Mouse (Mus musculus): Measurements from ENCODE around the gene Ankrd52. TPM values are rescaled to one million over a fixed set of nuclear protein-coding genes. Genes with fewer than 3 reads are reported as not detected.
"Not testable (repeated sequence)": the region's sequence is repeated elsewhere in the genome, so short reads cannot be mapped to it uniquely, and the experiment has no call there.

The Ankrd52 gene
- total RNA-seq (2021), result 10 to 100 TPM; 54.7 to 69.5 TPM

GRCm38 (mm10) chr10:128376455-128377211 is at the start of gene Ankrd52:
Gene Ankrd52 (plus strand): TSS chr10:128377115.
- peak; percentile 77 to 86 for DNase-seq (ENCODE audit: extremely low spot score in 1 of 2, low spot score in 1 of 2)

DNA sequence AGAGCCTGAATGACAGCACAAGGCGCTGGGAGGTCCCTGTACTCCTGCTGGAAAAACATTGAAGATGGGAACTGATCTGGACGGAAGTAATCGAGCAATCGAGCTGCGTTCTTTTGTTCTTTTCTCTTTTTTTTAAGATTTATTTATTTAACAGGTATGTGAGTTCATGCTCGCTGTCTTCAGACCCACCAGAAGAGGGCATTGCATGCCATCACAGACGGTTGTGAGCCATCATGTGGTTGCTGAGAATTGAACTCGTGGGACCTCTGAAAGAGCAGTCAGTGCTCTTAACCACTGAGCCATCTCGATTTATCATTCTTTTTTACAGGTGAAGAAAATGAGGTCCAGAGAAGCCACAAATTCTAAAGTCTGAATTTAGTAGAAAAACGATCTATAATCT is 49.3 kb upstream of the Ankrd52 start:
- no peak for DNase-seq (ENCODE audit: extremely low spot score in 1 of 2, low spot score in 1 of 2)

- DNase-seq (ENCODE audit: extremely low spot score in 1 of 2, low spot score in 1 of 2), result not testable (repeated sequence)
Observed at GRCm38 (mm10) chr10:128332358-128333249, 44.3 kb upstream of the Ankrd52 start.

GRCm38 (mm10) chr10:128335582-128335981 is 41.3 kb upstream of the Ankrd52 start:
- DNase-seq (ENCODE audit: extremely low spot score in 1 of 2, low spot score in 1 of 2), result peak in 1 of 2 experiments; percentile 82

GRCm38 (mm10) chr10:128336195-128336594 is 40.7 kb upstream of the Ankrd52 start:
- DNase-seq (ENCODE audit: extremely low spot score in 1 of 2, low spot score in 1 of 2), result no peak

DNA sequence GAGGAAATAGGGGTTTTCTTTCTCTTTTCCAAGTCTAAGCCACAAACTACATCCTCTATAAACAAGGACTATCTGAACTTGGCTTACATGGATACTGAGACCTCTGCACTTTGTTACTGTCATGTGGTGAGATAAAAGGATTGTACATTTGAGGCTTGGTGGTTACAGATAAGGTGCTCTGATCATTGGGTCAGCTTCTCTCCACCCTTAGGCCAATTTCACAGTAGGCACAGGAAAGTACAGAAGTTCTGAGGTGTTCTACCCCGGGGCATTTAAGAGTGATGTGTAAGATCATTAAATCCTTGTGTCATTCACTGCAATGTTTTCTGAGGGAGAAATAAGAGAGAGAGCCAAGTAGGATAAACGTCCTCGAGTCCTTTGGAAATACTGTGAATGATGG is 40.3 kb upstream of the Ankrd52 start:
- DNase-seq (ENCODE audit: extremely low spot score in 1 of 2, low spot score in 1 of 2), result no peak

DNA sequence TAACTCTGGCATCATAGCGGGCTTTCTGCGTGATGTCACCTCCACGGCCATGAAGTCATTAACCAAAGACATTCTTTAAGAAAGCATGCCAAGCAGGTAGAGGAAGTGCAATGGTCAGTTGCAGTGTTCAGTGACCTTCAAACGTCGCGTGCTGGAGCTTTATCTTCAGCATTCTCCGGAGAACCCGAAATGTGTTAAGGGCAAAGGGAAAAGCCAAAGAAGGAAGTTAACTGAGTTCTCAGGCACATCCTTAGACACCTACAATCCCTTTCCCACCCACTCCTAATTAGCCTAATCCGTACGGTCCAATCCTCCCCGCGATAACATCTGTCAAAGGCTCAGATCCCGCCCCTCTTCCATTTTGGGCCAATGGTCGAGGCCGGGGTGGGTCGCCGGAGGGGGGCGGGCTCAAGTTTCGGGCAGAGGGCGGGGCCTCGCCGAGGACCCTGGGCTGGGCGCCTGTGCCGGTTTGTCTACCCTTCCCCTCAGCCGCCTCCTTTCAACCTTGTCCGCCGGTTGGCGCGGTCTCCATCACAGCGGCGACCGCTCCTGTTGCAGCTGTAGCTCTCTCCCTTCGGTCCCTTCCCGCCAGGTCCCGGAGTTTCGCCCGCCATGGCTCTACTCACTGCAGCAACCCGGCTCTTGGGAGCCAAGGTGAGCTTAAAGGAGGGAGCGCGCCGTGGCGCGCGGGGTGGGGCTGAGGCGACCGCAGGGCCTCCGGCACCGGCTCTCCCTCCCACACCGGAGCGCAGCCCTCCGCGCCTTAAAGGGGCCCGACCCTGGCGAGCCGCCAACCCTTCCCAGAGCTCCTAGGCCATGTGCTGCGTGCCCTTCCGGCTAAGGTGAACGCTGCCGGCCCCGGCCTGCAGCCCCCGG is 39.4 kb upstream of the Ankrd52 start, which contains the start of gene Cs:
TSS of gene Cs (plus strand) at position 429 of the 876 bp plus-strand sequence.
- DNase-seq (ENCODE audit: extremely low spot score in 1 of 2, low spot score in 1 of 2), result peak; percentile 88 to 94

- no peak for DNase-seq (ENCODE audit: extremely low spot score in 1 of 2, low spot score in 1 of 2)
Observed at GRCm38 (mm10) chr10:128338415-128338814, 38.5 kb upstream of the Ankrd52 start.

DNA sequence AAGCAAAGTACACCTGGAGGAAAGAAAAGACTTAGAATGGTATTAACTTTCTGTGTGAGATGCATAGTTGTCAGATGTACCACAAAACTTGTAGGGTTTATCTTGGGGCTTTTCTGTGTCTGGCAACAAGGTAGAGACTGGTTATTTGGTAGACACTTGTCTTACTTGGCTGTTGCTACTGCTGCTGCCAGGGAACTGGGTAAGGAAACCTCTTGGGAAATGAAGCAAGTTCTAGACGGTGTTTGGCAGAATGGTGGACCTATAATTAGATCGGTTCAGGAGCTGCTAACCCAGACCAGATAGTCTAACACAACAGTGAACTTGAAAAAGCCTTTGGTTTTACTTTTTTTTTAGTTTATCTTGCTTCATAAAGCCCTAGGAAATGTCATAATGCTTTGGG is 38.0 kb upstream of the Ankrd52 start:
- no peak for DNase-seq (ENCODE audit: extremely low spot score in 1 of 2, low spot score in 1 of 2)

GRCm38 (mm10) chr10:128340257-128340656 is 36.7 kb upstream of the Ankrd52 start:
- DNase-seq (ENCODE audit: extremely low spot score in 1 of 2, low spot score in 1 of 2), result no peak

GRCm38 (mm10) chr10:128343436-128343835 is 33.5 kb upstream of the Ankrd52 start:
- DNase-seq (ENCODE audit: extremely low spot score in 1 of 2, low spot score in 1 of 2), result no peak

- DNase-seq (ENCODE audit: extremely low spot score in 1 of 2, low spot score in 1 of 2), result peak in 1 of 2 experiments; percentile 51
Observed at GRCm38 (mm10) chr10:128344568-128345275, 32.2 kb upstream of the Ankrd52 start.

GRCm38 (mm10) chr10:128347541-128347940 is 29.4 kb upstream of the Ankrd52 start:
- no peak for DNase-seq (ENCODE audit: extremely low spot score in 1 of 2, low spot score in 1 of 2)

DNA sequence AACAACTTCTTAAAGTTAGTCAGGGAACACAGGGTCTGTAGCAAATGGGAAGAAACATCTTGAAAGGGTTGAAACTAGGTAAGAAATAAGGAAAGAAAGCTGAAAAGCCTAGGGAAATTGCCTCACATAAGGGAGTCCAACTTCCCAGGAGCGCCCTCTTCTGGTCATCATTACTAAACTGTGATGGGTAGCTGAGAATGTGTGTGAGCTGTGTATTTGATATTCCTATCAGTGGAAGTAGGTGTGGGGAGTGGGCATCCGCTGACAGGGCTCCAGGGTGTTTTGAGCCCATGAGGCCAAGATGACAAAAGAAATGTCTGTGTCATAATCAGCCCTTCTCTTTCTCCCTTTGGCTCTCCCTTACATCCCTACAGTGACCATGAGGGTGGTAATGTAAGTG is 18.1 kb upstream of the Ankrd52 start:
- DNase-seq (ENCODE audit: extremely low spot score in 1 of 2, low spot score in 1 of 2), result peak in 1 of 2 experiments; percentile 65

DNA sequence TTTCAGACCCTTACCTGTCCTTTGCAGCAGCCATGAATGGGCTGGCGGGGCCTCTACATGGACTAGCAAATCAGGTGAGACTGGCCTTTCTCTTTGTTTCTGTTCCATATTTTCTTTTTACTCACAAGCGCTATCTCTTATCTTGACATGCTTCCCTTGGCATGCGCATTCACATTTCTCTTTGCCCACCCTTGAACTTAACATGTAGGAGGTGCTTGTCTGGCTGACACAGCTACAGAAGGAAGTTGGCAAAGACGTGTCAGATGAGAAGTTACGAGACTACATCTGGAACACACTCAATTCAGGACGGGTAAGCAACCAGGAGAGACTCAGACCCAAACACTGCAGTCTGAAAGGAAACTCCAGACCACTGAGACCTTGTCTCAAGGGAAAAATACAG is 17.7 kb upstream of the Ankrd52 start:
- no peak for DNase-seq (ENCODE audit: extremely low spot score in 1 of 2, low spot score in 1 of 2)

DNA sequence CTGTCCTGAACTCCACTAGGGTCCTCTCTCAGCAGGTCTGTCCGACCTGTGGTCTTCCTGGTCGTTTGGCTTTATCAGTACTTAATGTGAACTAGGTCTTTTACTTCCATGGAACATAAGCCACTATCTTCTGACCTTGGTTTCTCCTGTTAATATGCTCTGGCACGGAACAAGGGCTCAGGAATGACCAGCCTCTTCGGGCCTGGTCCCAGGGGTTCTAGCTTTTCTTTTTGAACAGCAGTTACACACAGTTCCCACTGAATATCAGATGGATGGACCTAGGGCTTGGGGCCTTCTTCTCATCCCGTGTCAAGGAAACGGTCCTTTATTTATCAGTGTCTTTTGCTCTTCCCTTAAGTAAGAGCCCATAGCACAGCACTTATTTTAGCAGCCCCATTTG is 15.1 kb upstream of the Ankrd52 start:
- no peak for DNase-seq (ENCODE audit: extremely low spot score in 1 of 2, low spot score in 1 of 2)

GRCm38 (mm10) chr10:128362568-128362967 is 14.3 kb upstream of the Ankrd52 start:
- no peak for DNase-seq (ENCODE audit: extremely low spot score in 1 of 2, low spot score in 1 of 2)

- no peak for DNase-seq (ENCODE audit: extremely low spot score in 1 of 2, low spot score in 1 of 2)
Observed at GRCm38 (mm10) chr10:128367899-128368401, 9.0 kb upstream of the Ankrd52 start.

DNA sequence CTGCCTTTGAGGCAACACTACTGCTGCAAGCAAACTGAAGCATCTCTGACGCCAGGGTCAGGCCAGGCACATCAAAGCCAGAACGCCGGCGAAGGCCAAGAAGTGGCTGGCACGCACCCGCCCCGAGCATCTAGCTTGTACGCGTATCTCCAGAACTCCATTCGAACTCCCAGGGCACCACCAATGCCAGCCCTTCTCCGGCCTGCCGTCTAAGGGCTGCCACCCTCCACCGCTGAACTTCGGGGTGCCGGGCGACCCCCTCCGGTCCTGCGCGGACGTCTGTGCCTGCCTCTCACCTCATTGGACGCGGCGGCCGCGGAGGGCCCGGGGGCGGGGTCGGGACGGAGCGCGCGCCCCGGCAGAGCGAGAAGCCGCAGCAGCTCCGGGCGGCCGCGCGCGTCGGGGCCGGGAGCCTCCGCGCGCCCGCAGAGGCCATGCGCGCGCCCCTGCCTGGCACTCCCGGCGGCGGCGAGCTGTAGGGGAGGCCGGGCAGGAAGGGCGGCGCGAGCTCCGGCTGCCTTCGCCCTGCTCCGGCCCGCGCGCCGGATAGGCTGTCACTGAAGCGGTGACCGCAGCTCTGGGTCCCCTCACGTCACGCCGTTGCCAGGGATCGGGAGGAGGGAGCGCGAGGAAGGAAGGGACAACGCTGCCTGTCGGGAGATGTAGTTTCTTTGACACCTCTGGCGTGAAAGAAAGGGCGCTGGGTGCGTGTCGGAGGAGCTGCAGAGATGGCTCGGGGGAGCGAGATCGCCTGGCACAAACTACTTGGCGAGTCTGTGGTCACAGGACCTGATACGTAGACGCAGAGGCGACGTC is 8.3 kb upstream of the Ankrd52 start, which contains the start of gene Coq10a:
TSS of gene Coq10a (minus strand) at position 596 of the 816 bp plus-strand sequence.
- peak; percentile 75 to 85 for DNase-seq (ENCODE audit: extremely low spot score in 1 of 2, low spot score in 1 of 2)

All from layer of hippocampus, postnatal 25 days (tissue).